Mouse (Mus musculus) fat pad, adult 2 months (tissue): Measurements from ENCODE around the gene Exoc8.

Experiments used
- DNase-seq: peaks from one replicate; pipeline ENCODE4 v3.0.0-alpha.2; 2011; ENCODE audit warnings: low read depth, low spot score; ENCODE audit errors: extremely low read depth

Gene Exoc8

DNA sequence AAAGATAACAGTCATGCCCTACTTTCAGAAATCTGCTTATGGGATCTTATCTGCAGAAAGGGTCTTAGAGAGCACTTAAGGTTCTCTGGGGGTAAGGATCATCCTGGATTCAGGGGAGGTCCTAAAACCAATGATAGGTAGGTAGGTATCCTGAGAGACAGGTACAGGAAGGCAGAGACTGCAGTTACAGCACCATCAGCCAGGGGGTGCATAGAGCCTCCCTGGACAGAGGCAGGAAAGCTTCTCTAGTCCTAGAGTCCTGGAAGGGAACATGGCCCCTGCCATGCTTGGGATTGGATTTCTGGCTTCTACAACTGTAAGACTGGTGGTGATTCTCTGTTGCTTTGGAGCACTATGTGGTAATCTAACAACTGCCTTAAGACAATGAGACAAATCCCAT, 38.0 kb downstream of the Exoc8 start:
- no peak for DNase-seq

GRCm38 (mm10) chr8:124853511-124853910, 44.0 kb downstream of the Exoc8 start:
- no peak for DNase-seq

DNA sequence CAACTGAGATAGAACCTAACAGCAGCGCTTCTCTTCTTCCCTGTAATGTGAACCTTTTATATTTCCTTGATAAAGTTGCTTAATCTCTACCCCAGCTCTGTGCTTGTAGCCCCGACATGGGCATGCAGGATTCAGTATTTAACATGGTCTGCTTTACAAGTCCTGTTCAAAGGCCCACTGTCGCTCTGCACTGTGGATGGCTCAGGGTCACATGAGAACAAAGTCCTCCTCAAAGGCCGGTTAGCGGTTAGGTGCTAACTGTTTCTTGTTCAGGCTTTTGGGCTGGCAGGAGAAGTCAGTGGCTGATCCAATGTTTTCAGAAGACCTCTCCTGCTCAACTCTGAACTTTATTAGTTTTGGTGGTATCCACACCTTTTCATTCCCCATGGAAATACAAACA, 51.9 kb downstream of the Exoc8 start:
- no peak for DNase-seq

DNA sequence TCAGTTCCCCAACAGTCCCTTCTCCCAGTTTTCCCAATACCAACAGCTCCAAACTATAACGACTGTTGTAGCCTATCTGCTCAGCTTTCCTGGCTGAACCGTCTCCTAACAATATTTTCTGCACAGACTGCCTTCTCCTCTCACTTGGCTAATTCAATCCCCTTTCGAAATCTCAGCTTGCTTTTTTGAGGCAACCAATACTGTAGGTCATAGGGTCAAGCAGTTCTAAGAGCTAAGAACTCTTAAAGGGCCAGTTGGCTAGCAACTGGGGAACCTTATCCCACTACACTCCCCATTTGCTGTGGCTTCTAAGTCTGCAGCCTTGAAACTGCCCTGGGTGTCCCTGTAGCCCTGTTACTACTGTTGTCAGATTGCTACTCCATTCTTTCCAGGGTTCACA, 52.4 kb downstream of the Exoc8 start:
- DNase-seq = no peak
